Mouse (Mus musculus): Measurements from ENCODE around the gene Atad5. TPM values are rescaled to one million over a fixed set of nuclear protein-coding genes. Genes with fewer than 3 reads are reported as not detected.
"Not testable (repeated sequence)": the region's sequence is repeated elsewhere in the genome, so short reads cannot be mapped to it uniquely, and the experiment has no call there.

The Atad5 gene
- total RNA-seq, 2 experiments from 2014 or later, result 29.5 to 34.5 TPM

GRCm38 (mm10) chr11:80148313-80148712 lies 59.1 kb downstream of the Atad5 start:
- ATAC-seq (replicated peaks; ENCODE audit: poor library complexity, severe bottlenecking), result no peak

- ATAC-seq (replicated peaks; ENCODE audit: poor library complexity, severe bottlenecking), result not testable (repeated sequence)
Measured at GRCm38 (mm10) chr11:80148974-80149373, 59.8 kb downstream of the Atad5 start.

GRCm38 (mm10) chr11:80149412-80150023 lies 60.3 kb downstream of the Atad5 start:
- no peak for ATAC-seq (replicated peaks; ENCODE audit: poor library complexity, severe bottlenecking)

- no peak for ATAC-seq (replicated peaks; ENCODE audit: poor library complexity, severe bottlenecking)
Measured at GRCm38 (mm10) chr11:80150566-80150965, 61.4 kb downstream of the Atad5 start.

DNA sequence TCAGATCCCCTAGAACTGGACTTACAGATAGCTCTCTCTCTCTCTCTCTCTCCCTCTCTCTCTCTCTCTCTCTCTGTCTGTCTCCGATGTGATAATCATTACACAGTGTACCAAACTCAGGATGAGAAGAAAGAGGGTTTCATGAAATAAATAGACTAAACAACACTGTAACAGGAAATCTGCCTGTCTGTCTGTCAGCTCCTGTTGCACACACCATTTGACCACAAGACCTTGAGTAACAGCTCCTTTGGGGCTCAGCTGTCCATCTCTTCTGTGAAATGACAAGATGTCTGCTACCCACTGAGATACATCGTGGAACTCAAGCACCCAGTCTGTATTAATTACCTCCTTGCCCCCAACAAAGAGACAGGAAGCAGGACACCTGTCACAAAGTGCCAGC lies 62.3 kb downstream of the Atad5 start:
- ATAC-seq (replicated peaks; ENCODE audit: poor library complexity, severe bottlenecking), result peak; percentile 70

DNA sequence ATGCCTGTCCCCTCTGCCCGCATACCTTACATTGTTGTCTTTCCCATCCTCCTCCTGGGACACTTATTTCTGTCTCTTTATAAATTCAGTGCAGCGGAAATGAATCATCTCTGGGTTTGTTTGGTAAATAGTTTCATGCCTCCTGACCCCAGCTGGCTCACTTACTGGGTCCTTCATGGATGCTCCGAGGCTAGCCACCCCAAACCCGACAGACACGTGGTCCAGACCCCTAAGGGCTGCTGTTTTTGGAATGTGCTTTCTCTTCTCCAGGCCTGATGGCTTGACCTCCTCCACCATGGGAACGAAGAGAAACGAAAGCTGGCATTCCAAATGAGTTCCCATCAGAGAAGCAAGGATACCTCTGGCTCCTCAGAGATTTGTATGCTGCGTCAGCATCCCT lies 63.2 kb downstream of the Atad5 start:
- no peak for ATAC-seq (replicated peaks; ENCODE audit: poor library complexity, severe bottlenecking)

- ATAC-seq (replicated peaks; ENCODE audit: poor library complexity, severe bottlenecking), result peak; percentile 79
Measured at GRCm38 (mm10) chr11:80153857-80154495, 64.8 kb downstream of the Atad5 start, which contains the start of gene Adap2. Gene Adap2, plus strand, starts transcription at chr11:80154105.

DNA sequence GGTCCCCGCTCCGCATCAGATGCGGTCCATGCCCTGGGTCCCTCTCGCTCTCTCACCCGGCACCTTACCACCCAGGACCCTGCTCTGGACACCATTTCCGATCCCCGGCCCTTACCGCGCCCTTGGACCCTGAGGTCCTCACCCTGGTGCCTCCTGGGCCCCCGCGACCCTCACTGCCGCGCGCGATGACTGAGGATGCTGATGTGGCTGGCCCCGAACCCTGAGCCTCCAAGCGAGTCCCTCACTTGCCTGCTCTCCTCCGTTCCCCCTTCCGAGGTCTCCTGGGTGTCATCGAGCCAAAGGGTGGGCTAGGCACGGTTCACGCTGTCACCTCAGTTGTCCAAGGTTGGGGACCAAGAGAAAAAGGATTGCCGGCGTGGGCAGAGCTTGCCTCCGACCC lies 65.3 kb downstream of the Atad5 start:
- ATAC-seq (replicated peaks; ENCODE audit: poor library complexity, severe bottlenecking), result no peak

GRCm38 (mm10) chr11:80155541-80155940 lies 66.3 kb downstream of the Atad5 start:
- ATAC-seq (replicated peaks; ENCODE audit: poor library complexity, severe bottlenecking), result peak; percentile 24

GRCm38 (mm10) chr11:80155961-80156360 lies 66.8 kb downstream of the Atad5 start:
- no peak for ATAC-seq (replicated peaks; ENCODE audit: poor library complexity, severe bottlenecking)

GRCm38 (mm10) chr11:80156841-80157240 lies 67.6 kb downstream of the Atad5 start:
- ATAC-seq (replicated peaks; ENCODE audit: poor library complexity, severe bottlenecking), result no peak

DNA sequence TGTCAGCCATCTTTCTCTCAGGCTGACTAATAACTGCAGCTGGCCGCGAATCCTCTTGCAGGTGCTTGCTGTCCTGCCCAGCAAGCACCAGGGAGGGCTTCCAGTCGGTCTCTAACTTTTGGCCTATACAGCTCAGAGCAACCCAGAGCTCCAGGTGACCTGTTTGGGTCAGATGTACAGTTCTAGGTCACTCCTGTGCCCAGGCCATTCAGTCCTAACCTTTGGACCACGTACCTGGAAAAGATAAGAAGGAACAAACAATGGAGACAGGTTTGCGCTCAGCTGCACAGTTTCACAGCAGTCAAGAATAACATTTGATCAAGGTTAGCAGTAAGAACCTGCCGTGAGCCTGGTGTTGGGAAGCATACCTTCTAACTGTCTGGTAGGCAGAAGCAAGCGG lies 69.8 kb downstream of the Atad5 start:
- no peak for ATAC-seq (replicated peaks; ENCODE audit: poor library complexity, severe bottlenecking)

- no peak for ATAC-seq (replicated peaks; ENCODE audit: poor library complexity, severe bottlenecking)
Measured at GRCm38 (mm10) chr11:80161041-80161440, 71.8 kb downstream of the Atad5 start.

- ATAC-seq (replicated peaks; ENCODE audit: poor library complexity, severe bottlenecking), result peak; percentile 85
Measured at GRCm38 (mm10) chr11:80163362-80164116, 74.3 kb downstream of the Atad5 start.

DNA sequence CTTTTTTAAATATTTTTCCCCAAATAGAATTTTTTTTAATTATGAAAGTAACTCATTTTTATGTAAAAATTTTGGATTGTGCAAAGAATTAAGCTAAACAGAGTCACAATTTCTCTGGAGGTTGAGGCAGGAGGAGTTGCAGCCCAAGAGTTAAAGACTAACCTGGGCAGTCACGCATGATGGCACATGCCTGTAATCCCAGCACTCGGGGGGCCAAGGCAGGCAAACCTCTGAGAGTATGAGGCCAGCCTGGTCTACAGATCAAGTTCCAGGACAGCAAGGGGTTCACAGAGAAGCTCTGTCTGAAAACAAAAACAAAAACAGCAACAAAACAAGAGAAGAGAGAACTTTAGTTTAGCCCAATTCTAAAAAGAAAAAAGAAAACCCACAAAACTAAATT lies 75.0 kb downstream of the Atad5 start:
- ATAC-seq (replicated peaks; ENCODE audit: poor library complexity, severe bottlenecking), result no peak

GRCm38 (mm10) chr11:80168121-80168520 lies 78.9 kb downstream of the Atad5 start:
- ATAC-seq (replicated peaks; ENCODE audit: poor library complexity, severe bottlenecking), result no peak

DNA sequence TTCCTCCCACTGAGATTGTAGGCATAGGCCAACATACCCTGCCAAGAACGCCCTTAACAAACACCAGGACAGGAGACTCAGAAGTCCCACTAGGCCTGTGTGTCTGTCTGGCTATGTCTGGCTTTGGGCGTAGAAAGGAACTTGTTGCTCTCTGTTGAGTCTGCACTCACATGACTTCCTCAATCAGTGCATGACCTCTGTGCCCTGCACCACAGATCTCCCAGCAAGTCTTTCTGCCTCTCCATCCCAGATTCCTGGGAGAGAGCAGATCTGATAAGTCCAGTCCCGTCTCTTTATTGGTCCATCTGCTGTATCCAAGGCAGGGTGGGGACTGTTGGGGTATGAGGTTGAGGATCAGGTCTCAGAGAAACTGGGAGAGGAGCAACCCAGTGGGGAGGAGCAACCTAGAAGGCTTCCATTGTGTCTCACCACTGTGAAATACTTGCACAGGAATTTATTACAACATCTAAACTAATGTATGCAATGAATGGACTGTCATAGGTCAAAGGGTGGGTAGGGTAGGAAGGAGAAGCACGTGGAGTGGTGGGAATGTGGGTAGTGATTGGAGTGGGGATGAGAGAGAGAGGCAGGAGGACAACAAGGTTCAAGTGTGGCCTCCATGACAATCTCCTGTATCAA lies 79.5 kb downstream of the Atad5 start:
- peak; percentile 49; the same call in 1 of the 2 replicates for ATAC-seq (replicated peaks; ENCODE audit: poor library complexity, severe bottlenecking)

GRCm38 (mm10) chr11:80169629-80170028 lies 80.4 kb downstream of the Atad5 start:
- peak; percentile 75 for ATAC-seq (replicated peaks; ENCODE audit: poor library complexity, severe bottlenecking)

GRCm38 (mm10) chr11:80170351-80170750 lies 81.2 kb downstream of the Atad5 start:
- no peak for ATAC-seq (replicated peaks; ENCODE audit: poor library complexity, severe bottlenecking)

DNA sequence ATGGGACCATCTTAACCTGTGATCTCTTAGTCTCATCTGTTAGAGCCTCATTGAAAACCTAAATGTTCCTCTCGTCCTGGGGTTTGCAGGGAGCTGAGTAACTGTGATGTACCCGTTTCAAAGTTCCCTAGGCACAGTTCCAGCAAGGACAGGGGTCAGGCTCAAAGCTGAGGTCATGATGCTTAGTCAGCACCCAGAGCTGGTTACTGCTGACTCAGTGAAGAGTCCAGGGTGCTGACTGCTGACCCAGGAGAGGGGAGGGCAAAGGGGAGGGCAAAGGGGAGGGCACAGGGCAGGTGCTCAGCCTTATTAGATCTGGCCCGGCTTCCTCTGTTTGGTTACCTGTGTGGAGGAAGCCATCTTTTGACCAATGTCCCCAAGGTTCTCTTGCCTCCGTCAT lies 82.7 kb downstream of the Atad5 start:
- no peak for ATAC-seq (replicated peaks; ENCODE audit: poor library complexity, severe bottlenecking)

Data from granulocyte monocyte progenitor cell, adult 5-6 weeks (primary cell).